Mouse (Mus musculus) kidney, adult 2 months (tissue): ENCODE measurements around the gene Padi6.

Source experiments
- CTCF ChIP-seq: fragments of 200-500 bp; conservative IDR thresholded peaks from 2 replicates; pipeline ENCODE4 v1.5.1; 2011; ENCODE audit warnings: low read depth, mild to moderate bottlenecking, control low read depth, low read length, moderate library complexity, mixed read lengths; ENCODE audit not compliant: insufficient read depth, insufficient read length
- POLR2A ChIP-seq: fragments of 200-500 bp; IDR thresholded peaks from one replicate; pipeline ENCODE4 v1.6.1; 2011; ENCODE audit warnings: low read depth, low read length, control low read depth

GRCm38 (mm10) chr4:140720091-140720490 is 22.4 kb downstream of the Padi6 start:
- no peak for TF ChIP-seq POLR2A
- no peak for TF ChIP-seq CTCF
